Mouse (Mus musculus): ENCODE measurements around the gene Rps21. TPM values are rescaled to one million over a fixed set of nuclear protein-coding genes. Genes with fewer than 3 reads are reported as not detected.
A peak's percentile ranks its signal among the peaks of the same experiment; 100 is the strongest.
"Not testable (repeated sequence)": the region's sequence is repeated elsewhere in the genome, so short reads cannot be mapped to it uniquely, and the experiment has no call there.

Gene Rps21
- polyA plus RNA-seq, 1 experiment from 2014 or later = 516 TPM

GRCm38 (mm10) chr2:180256296-180257000, 729 bp upstream of the Rps21 start:
- Histone ChIP-seq H3K4me1 (ENCODE audit: control insufficient read depth, insufficient read depth, low read length) (no peaks in the 10 kb centered on the region; the same call in none of the 2 replicates), H3K36me3 (replicated peaks; ENCODE audit: control insufficient read depth, insufficient read depth, low read depth, low read length) (no peaks in the 10 kb centered on the region; the same call in 1 of the 2 replicates), H3K4me2 (ENCODE audit: low read depth, low read length) (peak overlapping the region; percentile 82), H3K27me3 (ENCODE audit: control insufficient read depth, insufficient read depth, low read length) (no peaks in the 10 kb centered on the region), H3K9ac (replicated peaks; ENCODE audit: low read length) (peak overlapping the region; percentile 73), H3K4me3 (ENCODE audit: low read depth, low read length) (peak overlapping the region; percentile 48), H3K9me3 (replicated peaks; ENCODE audit: control insufficient read depth, low read length) (no peaks in the 10 kb centered on the region), H3K27ac (replicated peaks; ENCODE audit: low read depth, low read length) (peak overlapping the region; percentile 75)
- DNase-seq (ENCODE audit: low spot score) (no peak), ATAC-seq (replicated peaks; ENCODE audit: insufficient number of reproducible peaks, low FRiP score, low TSS enrichment, low read depth) (peak; percentile 78)
- 25% methylated on average over 26 of the region's 26 CpGs for WGBS

GRCm38 (mm10) chr2:180257963-180258865, 1.0 kb downstream of the Rps21 start:
- H3K4me1 ChIP-seq (ENCODE audit: control insufficient read depth, insufficient read depth, low read length) = no peaks in the 10 kb centered on the region; the same call in none of the 2 replicates
- peak overlapping the region; percentile 94 for H3K9ac ChIP-seq (replicated peaks; ENCODE audit: low read length)
- H3K27me3 ChIP-seq (ENCODE audit: control insufficient read depth, insufficient read depth, low read length) = no peaks in the 10 kb centered on the region
- peak overlapping the region; percentile 54 for H3K27ac ChIP-seq (replicated peaks; ENCODE audit: low read depth, low read length)
- DNase-seq (ENCODE audit: low spot score) (no peak), ATAC-seq (replicated peaks; ENCODE audit: insufficient number of reproducible peaks, low FRiP score, low TSS enrichment, low read depth) (no peak)
- H3K36me3 ChIP-seq (replicated peaks; ENCODE audit: control insufficient read depth, insufficient read depth, low read depth, low read length) = no peaks in the 10 kb centered on the region; the same call in none of the 2 replicates
- peak overlapping the region; percentile 81 for H3K4me2 ChIP-seq (ENCODE audit: low read depth, low read length)
- peak overlapping the region; percentile 86 for H3K4me3 ChIP-seq (ENCODE audit: low read depth, low read length)
- 47% methylated on average over 11 of the region's 11 CpGs for WGBS
- H3K9me3 ChIP-seq (replicated peaks; ENCODE audit: control insufficient read depth, low read length) = no peaks in the 10 kb centered on the region

- H3K4me1 ChIP-seq (ENCODE audit: control insufficient read depth, insufficient read depth, low read length); H3K4me2 ChIP-seq (ENCODE audit: low read depth, low read length); H3K9me3 ChIP-seq (replicated peaks; ENCODE audit: control insufficient read depth, low read length); H3K9ac ChIP-seq (replicated peaks; ENCODE audit: low read length); H3K27ac ChIP-seq (replicated peaks; ENCODE audit: low read depth, low read length); H3K4me3 ChIP-seq (ENCODE audit: low read depth, low read length); DNase-seq (ENCODE audit: low spot score); H3K27me3 ChIP-seq (ENCODE audit: control insufficient read depth, insufficient read depth, low read length); ATAC-seq (replicated peaks; ENCODE audit: insufficient number of reproducible peaks, low FRiP score, low TSS enrichment, low read depth); H3K36me3 ChIP-seq (replicated peaks; ENCODE audit: control insufficient read depth, insufficient read depth, low read depth, low read length): not testable (repeated sequence)
- 79% methylated on average over 10 of the region's 10 CpGs for WGBS
Measured at GRCm38 (mm10) chr2:180258951-180259484, 1.8 kb downstream of the Rps21 start.

GRCm38 (mm10) chr2:180259826-180260609, 2.8 kb downstream of the Rps21 start:
- not testable (repeated sequence) for H3K36me3 ChIP-seq (replicated peaks; ENCODE audit: control insufficient read depth, insufficient read depth, low read depth, low read length); DNase-seq (ENCODE audit: low spot score); H3K4me3 ChIP-seq (ENCODE audit: low read depth, low read length); H3K27me3 ChIP-seq (ENCODE audit: control insufficient read depth, insufficient read depth, low read length); H3K4me1 ChIP-seq (ENCODE audit: control insufficient read depth, insufficient read depth, low read length); H3K27ac ChIP-seq (replicated peaks; ENCODE audit: low read depth, low read length); ATAC-seq (replicated peaks; ENCODE audit: insufficient number of reproducible peaks, low FRiP score, low TSS enrichment, low read depth); H3K9me3 ChIP-seq (replicated peaks; ENCODE audit: control insufficient read depth, low read length); H3K4me2 ChIP-seq (ENCODE audit: low read depth, low read length); H3K9ac ChIP-seq (replicated peaks; ENCODE audit: low read length)
- 72% methylated on average over 17 of the region's 17 CpGs for WGBS

- no peaks in the 10 kb centered on the region for H3K9me3 ChIP-seq (replicated peaks; ENCODE audit: control insufficient read depth, low read length)
- WGBS = 44% methylated on average over 8 of the region's 8 CpGs
- ATAC-seq (replicated peaks; ENCODE audit: insufficient number of reproducible peaks, low FRiP score, low TSS enrichment, low read depth) = no peak
- no peak for DNase-seq (ENCODE audit: low spot score)
- H3K36me3 ChIP-seq (replicated peaks; ENCODE audit: control insufficient read depth, insufficient read depth, low read depth, low read length) = no peaks in the 10 kb centered on the region; the same call in none of the 2 replicates
- no peaks in the 10 kb centered on the region; the same call in none of the 2 replicates for H3K4me1 ChIP-seq (ENCODE audit: control insufficient read depth, insufficient read depth, low read length)
- H3K4me2 ChIP-seq (ENCODE audit: low read depth, low read length) = no peak overlapping the region
- H3K9ac ChIP-seq (replicated peaks; ENCODE audit: low read length) = no peak overlapping the region
- H3K27ac ChIP-seq (replicated peaks; ENCODE audit: low read depth, low read length) = no peak overlapping the region
- no peak overlapping the region for H3K4me3 ChIP-seq (ENCODE audit: low read depth, low read length)
- H3K27me3 ChIP-seq (ENCODE audit: control insufficient read depth, insufficient read depth, low read length) = no peaks in the 10 kb centered on the region
Measured at GRCm38 (mm10) chr2:180260610-180261480, 3.7 kb downstream of the Rps21 start.

- H3K36me3 ChIP-seq (replicated peaks; ENCODE audit: control insufficient read depth, insufficient read depth, low read depth, low read length) = no peaks in the 10 kb centered on the region; the same call in none of the 2 replicates
- H3K4me3 ChIP-seq (ENCODE audit: low read depth, low read length) = no peak overlapping the region
- H3K9ac ChIP-seq (replicated peaks; ENCODE audit: low read length) = no peak overlapping the region
- H3K4me1 ChIP-seq (ENCODE audit: control insufficient read depth, insufficient read depth, low read length) = no peaks in the 10 kb centered on the region; the same call in 1 of the 2 replicates
- H3K27ac ChIP-seq (replicated peaks; ENCODE audit: low read depth, low read length) = no peak overlapping the region
- H3K9me3 ChIP-seq (replicated peaks; ENCODE audit: control insufficient read depth, low read length) = no peaks in the 10 kb centered on the region
- ATAC-seq (replicated peaks; ENCODE audit: insufficient number of reproducible peaks, low FRiP score, low TSS enrichment, low read depth) (no peak), DNase-seq (ENCODE audit: low spot score) (no peak)
- WGBS = 89% methylated on average over 7 of the region's 7 CpGs
- no peaks in the 10 kb centered on the region for H3K27me3 ChIP-seq (ENCODE audit: control insufficient read depth, insufficient read depth, low read length)
- no peak overlapping the region for H3K4me2 ChIP-seq (ENCODE audit: low read depth, low read length)
Measured at GRCm38 (mm10) chr2:180261901-180262300, 4.7 kb downstream of the Rps21 start.

- no peak overlapping the region for H3K9ac ChIP-seq (replicated peaks; ENCODE audit: low read length)
- DNase-seq (ENCODE audit: low spot score) = no peak
- H3K4me2 ChIP-seq (ENCODE audit: low read depth, low read length) = no peak overlapping the region
- WGBS = 78% methylated on average over 3 of the region's 3 CpGs
- ATAC-seq (replicated peaks; ENCODE audit: insufficient number of reproducible peaks, low FRiP score, low TSS enrichment, low read depth) = no peak
- H3K9me3 ChIP-seq (replicated peaks; ENCODE audit: control insufficient read depth, low read length) = no peaks in the 10 kb centered on the region
- H3K4me1 ChIP-seq (ENCODE audit: control insufficient read depth, insufficient read depth, low read length) = no peaks in the 10 kb centered on the region; the same call in 1 of the 2 replicates
- H3K27me3 ChIP-seq (ENCODE audit: control insufficient read depth, insufficient read depth, low read length) = no peaks in the 10 kb centered on the region
- H3K4me3 ChIP-seq (ENCODE audit: low read depth, low read length) = no peak overlapping the region
- no peaks in the 10 kb centered on the region; the same call in none of the 2 replicates for H3K36me3 ChIP-seq (replicated peaks; ENCODE audit: control insufficient read depth, insufficient read depth, low read depth, low read length)
- no peak overlapping the region for H3K27ac ChIP-seq (replicated peaks; ENCODE audit: low read depth, low read length)
Measured at GRCm38 (mm10) chr2:180262441-180262840, 5.3 kb downstream of the Rps21 start.
